Mouse (Mus musculus): ENCODE results near the gene Gm6899. TPM values are rescaled to one million over a fixed set of nuclear protein-coding genes. Genes with fewer than 3 reads are reported as not detected.
A peak's percentile ranks its signal among the peaks of the same experiment; 100 is the strongest.

Gm6899 gene
- polyA plus RNA-seq (2016; fragmentation: Nextera tagmentation; extraction: Ambion mirVana): not detected in 2 replicates

- Histone ChIP-seq H3K27me3 (replicated peaks) (no peaks in the 10 kb centered on the region), H3K36me3 (no peaks in the 10 kb centered on the region), H3K4me3 (peak within 1 kb of the TSS; percentile 70), H3K9ac (peak within 1 kb of the TSS; percentile 74), H3K27ac (no peak within 1 kb of the TSS), H3K9me3 (no peaks in the 10 kb centered on the region), H3K4me2 (replicated peaks) (peak within 1 kb of the TSS; percentile 90), H3K4me1 (peaks cover 6% of the 10 kb centered on the region; the same call in 1 of the 2 replicates)
- peak; percentile 97 for ATAC-seq (ENCODE audit: low FRiP score, low read depth)
- under 1% methylated on average over 60 of the region's 60 CpGs for WGBS
Measured at GRCm38 (mm10) chr11:26593061-26594059, at the start of gene Gm6899, which contains the start of gene Vrk2. Gm6899 (plus strand) TSS chr11:26593241. Vrk2 (minus strand) TSS chr11:26593999.

- 90% methylated on average over 3 of the region's 3 CpGs for WGBS
- Histone ChIP-seq H3K4me3 (no peak overlapping the region), H3K36me3 (no peaks in the 10 kb centered on the region), H3K27me3 (replicated peaks) (no peaks in the 10 kb centered on the region), H3K9ac (no peak overlapping the region), H3K9me3 (no peaks in the 10 kb centered on the region), H3K4me1 (no peaks in the 10 kb centered on the region), H3K27ac (no peak overlapping the region), H3K4me2 (replicated peaks) (no peak overlapping the region)
- no peak for ATAC-seq (ENCODE audit: low FRiP score, low read depth)
Measured at GRCm38 (mm10) chr11:26551551-26551950, 41.5 kb upstream of the Gm6899 start.

GRCm38 (mm10) chr11:26585409-26586366 is 7.4 kb upstream of the Gm6899 start:
- no peak overlapping the region for H3K27ac ChIP-seq
- WGBS: 70% methylated on average over 17 of the region's 17 CpGs

GRCm38 (mm10) chr11:26586367-26587183 is 6.5 kb upstream of the Gm6899 start:
- H3K4me1 ChIP-seq: no peaks in the 10 kb centered on the region
- no peak overlapping the region for H3K4me2 ChIP-seq (replicated peaks)
- ATAC-seq (ENCODE audit: low FRiP score, low read depth): no peak

More at GRCm38 (mm10) chr11:26585409-26586366, 7.4 kb upstream of the Gm6899 start:
- H3K4me3 ChIP-seq: no peak overlapping the region
- H3K9me3 ChIP-seq: no peaks in the 10 kb centered on the region
- H3K27me3 ChIP-seq (replicated peaks): no peaks in the 10 kb centered on the region
- no peaks in the 10 kb centered on the region for H3K4me1 ChIP-seq
- H3K9ac ChIP-seq: no peak overlapping the region
- H3K4me2 ChIP-seq (replicated peaks): no peak overlapping the region
- no peaks in the 10 kb centered on the region for H3K36me3 ChIP-seq
- no peak for ATAC-seq (ENCODE audit: low FRiP score, low read depth)

GRCm38 (mm10) chr11:26587184-26587524 is 5.9 kb upstream of the Gm6899 start:
- Histone ChIP-seq H3K9ac (no peak overlapping the region), H3K36me3 (no peaks in the 10 kb centered on the region), H3K27me3 (replicated peaks) (no peaks in the 10 kb centered on the region), H3K4me2 (replicated peaks) (no peak overlapping the region), H3K4me1 (no peaks in the 10 kb centered on the region), H3K9me3 (no peaks in the 10 kb centered on the region), H3K4me3 (no peak overlapping the region), H3K27ac (no peak overlapping the region)
- WGBS: 96% methylated on average over 1 of the region's 1 CpGs
- ATAC-seq (ENCODE audit: low FRiP score, low read depth): no peak

More at GRCm38 (mm10) chr11:26586367-26587183, 6.5 kb upstream of the Gm6899 start:
- Histone ChIP-seq H3K9me3 (no peaks in the 10 kb centered on the region), H3K36me3 (no peaks in the 10 kb centered on the region), H3K27ac (no peak overlapping the region), H3K4me3 (no peak overlapping the region), H3K27me3 (replicated peaks) (no peaks in the 10 kb centered on the region), H3K9ac (no peak overlapping the region)
- 76% methylated on average over 6 of the region's 6 CpGs for WGBS

GRCm38 (mm10) chr11:26592395-26593053 is 517 bp upstream of the Gm6899 start:
- 0 out of 2 replicates have a peak, but pooled peaks have one; percentile 4 for ATAC-seq (ENCODE audit: low FRiP score, low read depth)
- Histone ChIP-seq H3K4me3 (peak overlapping the region; percentile 70), H3K4me1 (peaks cover 6% of the 10 kb centered on the region; the same call in 1 of the 2 replicates), H3K9ac (no peak overlapping the region; the same call in 1 of the 2 replicates), H3K27ac (no peak overlapping the region), H3K27me3 (replicated peaks) (no peaks in the 10 kb centered on the region), H3K9me3 (no peaks in the 10 kb centered on the region), H3K36me3 (no peaks in the 10 kb centered on the region), H3K4me2 (replicated peaks) (peak overlapping the region; percentile 90)
- 19% methylated on average over 6 of the region's 6 CpGs for WGBS

- Histone ChIP-seq H3K4me3 (no peak overlapping the region), H3K9me3 (no peaks in the 10 kb centered on the region), H3K27me3 (replicated peaks) (no peaks in the 10 kb centered on the region), H3K4me1 (peaks cover 6% of the 10 kb centered on the region; the same call in 1 of the 2 replicates), H3K4me2 (replicated peaks) (no peak overlapping the region), H3K9ac (no peak overlapping the region), H3K27ac (no peak overlapping the region), H3K36me3 (no peaks in the 10 kb centered on the region)
- no peak for ATAC-seq (ENCODE audit: low FRiP score, low read depth)
- 83% methylated on average over 1 of the region's 1 CpGs for WGBS
Measured at GRCm38 (mm10) chr11:26594487-26594886, 1.4 kb downstream of the Gm6899 start.

GRCm38 (mm10) chr11:26596186-26596585 is 3.1 kb downstream of the Gm6899 start:
- 85% methylated on average over 1 of the region's 1 CpGs for WGBS
- Histone ChIP-seq H3K27me3 (replicated peaks) (no peaks in the 10 kb centered on the region), H3K4me1 (peaks cover 6% of the 10 kb centered on the region; the same call in 1 of the 2 replicates), H3K9me3 (no peaks in the 10 kb centered on the region), H3K9ac (no peak overlapping the region), H3K27ac (no peak overlapping the region), H3K4me2 (replicated peaks) (no peak overlapping the region), H3K4me3 (no peak overlapping the region), H3K36me3 (no peaks in the 10 kb centered on the region)
- ATAC-seq (ENCODE audit: low FRiP score, low read depth): no peak

- Histone ChIP-seq H3K27ac (no peak overlapping the region), H3K9me3 (no peaks in the 10 kb centered on the region), H3K4me1 (peaks cover 6% of the 10 kb centered on the region; the same call in 1 of the 2 replicates), H3K27me3 (replicated peaks) (no peaks in the 10 kb centered on the region), H3K4me2 (replicated peaks) (no peak overlapping the region), H3K36me3 (no peaks in the 10 kb centered on the region), H3K9ac (no peak overlapping the region), H3K4me3 (no peak overlapping the region)
- WGBS: 83% methylated on average over 6 of the region's 6 CpGs
- no peak for ATAC-seq (ENCODE audit: low FRiP score, low read depth)
Measured at GRCm38 (mm10) chr11:26597145-26597544, 4.1 kb downstream of the Gm6899 start.

GRCm38 (mm10) chr11:26597761-26598160 is 4.7 kb downstream of the Gm6899 start:
- 88% methylated on average over 6 of the region's 6 CpGs for WGBS
- Histone ChIP-seq H3K4me3 (no peak overlapping the region), H3K4me1 (peaks cover 3% of the 10 kb centered on the region; the same call in 1 of the 2 replicates), H3K4me2 (replicated peaks) (no peak overlapping the region), H3K9me3 (no peaks in the 10 kb centered on the region), H3K36me3 (no peaks in the 10 kb centered on the region), H3K27me3 (replicated peaks) (no peaks in the 10 kb centered on the region), H3K9ac (no peak overlapping the region), H3K27ac (no peak overlapping the region)
- no peak for ATAC-seq (ENCODE audit: low FRiP score, low read depth)

- ATAC-seq (ENCODE audit: low FRiP score, low read depth): no peak
- H3K4me3 ChIP-seq: no peak overlapping the region
- no peak overlapping the region for H3K4me2 ChIP-seq (replicated peaks)
- no peaks in the 10 kb centered on the region for H3K27me3 ChIP-seq (replicated peaks)
- no peaks in the 10 kb centered on the region for H3K36me3 ChIP-seq
- no peak overlapping the region for H3K27ac ChIP-seq
- WGBS: 80% methylated on average over 1 of the region's 1 CpGs
- no peaks in the 10 kb centered on the region for H3K4me1 ChIP-seq
- no peaks in the 10 kb centered on the region for H3K9me3 ChIP-seq
- no peak overlapping the region for H3K9ac ChIP-seq
Measured at GRCm38 (mm10) chr11:26598876-26599275, 5.8 kb downstream of the Gm6899 start.

Data from neural tube, embryonic 12.5 days (tissue).